Mouse (Mus musculus) olfactory bulb, adult 2 months (tissue): ENCODE results near the gene Tnpo3. TPM values are rescaled to one million over a fixed set of nuclear protein-coding genes. Genes with fewer than 3 reads are reported as not detected.

Source experiments
- H3K27ac ChIP-seq: fragments of 200-500 bp; 2 replicates; pipeline ENCODE4 v1.5.1; 2012; ENCODE audit warnings: low read depth, low read length; ENCODE audit not compliant: insufficient read depth
- H3K4me1 ChIP-seq: fragments of 200-500 bp; 2 replicates; pipeline ENCODE4 v1.6.1; 2012; ENCODE audit warnings: low read length; ENCODE audit not compliant: control insufficient read depth, insufficient read depth
- H3K4me3 ChIP-seq: fragments of 200-500 bp; 2 replicates; pipeline ENCODE4 v1.5.1; 2012; ENCODE audit warnings: mild to moderate bottlenecking, low read depth, low read length, moderate library complexity; ENCODE audit not compliant: insufficient read depth
- CTCF ChIP-seq: fragments of 200-500 bp; IDR thresholded peaks from 2 replicates; pipeline ENCODE4 v1.5.1; 2012; ENCODE audit warnings: low read depth, mild to moderate bottlenecking, low read length, moderate library complexity; ENCODE audit not compliant: insufficient read depth
- POLR2A ChIP-seq: fragments of 200-500 bp; IDR thresholded peaks from 2 replicates; pipeline ENCODE4 v1.6.1; 2012; ENCODE audit warnings: mild to moderate bottlenecking, low read depth, low read length, moderate library complexity; ENCODE audit not compliant: insufficient read depth
- WGBS: fragments of 180-500 bp; shearing (Covaris S2); methylation state at CpG from one replicate; pipeline ENCODE4 v1.1.7; 2018; 5-methylcytosine and 5-hydroxymethylcytosine counted together
- polyA plus RNA-seq: library from polyadenylated mRNA; stranded (reverse); fragments of >200 nt; gene quantifications from 2 replicates; pipeline ENCODE4 v1.2.4, GENCODE M21; 2012; ENCODE audit warnings: low replicate concordance; ENCODE audit not compliant: missing spikeins, insufficient read depth, insufficient read length

Gene Tnpo3
- polyA plus RNA-seq, 1 experiment = not detected

DNA sequence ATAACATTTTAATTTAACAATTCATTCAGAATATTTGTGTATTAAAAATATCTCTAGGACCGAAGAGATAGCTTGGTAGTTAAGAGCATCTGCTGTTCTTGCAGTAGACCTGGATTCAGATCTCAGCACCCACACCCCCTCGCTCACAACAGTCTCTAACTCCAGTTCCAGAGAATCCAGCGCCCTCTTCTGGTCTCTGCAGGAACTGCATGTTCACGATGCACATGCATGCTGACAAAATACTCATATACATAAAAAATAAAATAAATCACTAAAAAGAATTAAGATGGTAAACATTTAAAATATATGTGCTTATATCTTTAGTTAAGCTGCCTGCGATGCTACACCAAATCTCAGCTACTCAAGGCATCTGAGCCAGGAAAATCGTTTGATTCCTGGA is 84.4 kb downstream of the Tnpo3 start:
- Histone ChIP-seq H3K27ac (no peak overlapping the region), H3K4me3 (no peak overlapping the region), H3K4me1 (peaks cover 23% of the 10 kb centered on the region)
- TF ChIP-seq POLR2A (no peak), CTCF (peak; percentile 26; the same call in 1 of the 2 replicates)
- WGBS = 77% methylated on average over 6 of the region's 6 CpGs

DNA sequence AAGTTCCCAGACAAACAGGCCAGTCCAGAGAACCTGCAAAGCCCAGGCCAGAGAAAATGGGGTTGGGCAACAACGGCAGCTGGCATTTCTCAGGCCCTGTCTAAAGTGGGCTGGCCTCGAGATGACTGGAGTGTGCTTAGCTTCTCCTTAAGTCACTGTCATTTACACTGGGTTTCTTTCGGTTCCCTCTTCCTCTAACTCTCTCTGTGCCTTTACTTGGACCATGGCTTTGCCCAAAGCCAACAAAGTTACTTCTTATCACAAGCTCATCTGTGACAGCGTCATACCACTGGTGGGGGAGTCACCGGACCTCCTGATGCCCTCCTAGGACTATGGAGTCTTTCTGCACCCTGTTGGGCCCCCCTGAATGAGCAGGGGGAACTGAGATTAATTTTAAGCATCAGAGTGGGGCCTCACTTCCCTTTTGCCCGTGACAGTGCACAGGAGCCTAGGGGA is 85.6 kb downstream of the Tnpo3 start:
- 83% methylated on average over 6 of the region's 6 CpGs for WGBS
- TF ChIP-seq CTCF (no peak), POLR2A (no peak)

DNA sequence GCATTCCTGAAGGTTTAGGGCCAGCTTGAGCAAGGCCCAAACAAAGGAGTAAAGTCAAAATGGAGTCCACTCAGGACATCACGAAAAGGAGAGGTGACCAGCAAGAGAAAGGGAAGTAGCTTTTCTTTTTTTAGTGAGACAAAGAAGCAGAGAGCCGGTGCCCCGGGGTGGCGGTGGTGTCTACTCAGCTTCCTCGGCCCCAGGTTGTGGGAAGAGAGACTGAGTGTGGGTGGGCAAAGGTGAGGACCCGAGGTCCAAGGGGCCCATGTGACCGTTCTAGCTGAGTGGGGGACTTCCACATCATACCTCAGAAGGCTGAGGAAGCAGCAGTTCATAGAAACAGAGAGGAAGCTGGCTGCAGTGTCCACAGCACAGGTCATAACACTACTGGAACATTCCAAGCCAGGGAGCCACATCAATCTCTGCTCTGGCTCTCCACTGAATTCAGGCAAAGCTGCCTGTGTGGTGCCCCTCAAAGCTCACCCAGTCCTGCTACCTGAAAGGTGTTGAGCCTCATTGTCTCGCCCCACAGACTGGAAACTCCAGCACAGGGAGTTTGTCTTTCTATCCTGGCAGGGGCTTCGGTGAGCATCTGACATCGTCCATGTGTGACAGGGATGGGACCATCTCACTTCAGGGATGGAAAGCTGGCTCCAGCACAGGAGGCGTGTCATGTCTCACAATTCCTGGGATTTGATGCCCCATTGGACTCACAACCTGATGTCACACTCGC is 86.2 kb downstream of the Tnpo3 start:
- Histone ChIP-seq H3K27ac (no peak overlapping the region), H3K4me1 (peaks cover 17% of the 10 kb centered on the region), H3K4me3 (no peak overlapping the region)
- WGBS = 86% methylated on average over 12 of the region's 12 CpGs
- no peak for TF ChIP-seq POLR2A
- TF ChIP-seq CTCF = no peak

More for the DNA sequence above, 85.6 kb downstream of the Tnpo3 start:
- Histone ChIP-seq H3K27ac (no peak overlapping the region), H3K4me1 (peaks cover 20% of the 10 kb centered on the region), H3K4me3 (no peak overlapping the region)

- TF ChIP-seq POLR2A = no peak
- TF ChIP-seq CTCF = no peak
- Histone ChIP-seq H3K4me1 (peaks cover 13% of the 10 kb centered on the region), H3K27ac (no peak overlapping the region), H3K4me3 (no peak overlapping the region)
- WGBS = 81% methylated on average over 6 of the region's 6 CpGs
Observed at GRCm38 (mm10) chr6:29522626-29523300, 86.9 kb downstream of the Tnpo3 start.

- WGBS = 15% methylated on average over 5 of the region's 5 CpGs
- Histone ChIP-seq H3K4me1 (peaks cover 4% of the 10 kb centered on the region), H3K4me3 (no peak overlapping the region), H3K27ac (no peak overlapping the region)
- TF ChIP-seq POLR2A = no peak
- peak; percentile 59; the same call in 1 of the 2 replicates for TF ChIP-seq CTCF
Observed at GRCm38 (mm10) chr6:29517139-29517538, 92.5 kb downstream of the Tnpo3 start.

- Histone ChIP-seq H3K4me1 (peaks cover 4% of the 10 kb centered on the region), H3K4me3 (0 out of 2 replicates have a peak overlapping the region, but pooled peaks have one; percentile 18), H3K27ac (no peak overlapping the region)
- WGBS = 1% methylated on average over 11 of the region's 11 CpGs
- no peak for TF ChIP-seq CTCF
- TF ChIP-seq POLR2A = no peak
Observed at GRCm38 (mm10) chr6:29513284-29513683, 96.4 kb downstream of the Tnpo3 start.

DNA sequence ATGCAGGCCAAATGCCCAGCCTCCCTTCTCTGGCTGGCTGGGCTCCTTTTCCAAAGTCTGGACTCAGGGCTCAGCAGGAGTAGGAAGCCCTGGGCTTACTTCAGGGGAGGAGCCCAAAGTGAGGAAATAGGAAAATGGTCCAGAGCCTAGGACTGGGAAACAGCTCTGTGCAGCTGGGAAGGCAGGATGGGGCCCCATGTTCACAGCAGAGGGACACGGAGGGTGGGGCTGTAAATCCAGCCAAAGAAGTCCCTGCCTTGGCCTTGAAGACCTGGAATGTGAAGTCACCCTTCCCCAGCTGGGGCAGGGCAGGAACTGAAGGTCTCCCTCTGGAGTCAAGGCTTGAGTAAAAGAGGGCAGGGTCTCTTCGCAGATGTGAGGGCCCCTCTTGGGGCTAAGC is 100.6 kb downstream of the Tnpo3 start:
- TF ChIP-seq POLR2A (no peak), CTCF (no peak)
- Histone ChIP-seq H3K4me3 (no peak overlapping the region), H3K4me1 (peaks cover 11% of the 10 kb centered on the region), H3K27ac (no peak overlapping the region)
- WGBS = 71% methylated on average over 2 of the region's 2 CpGs

DNA sequence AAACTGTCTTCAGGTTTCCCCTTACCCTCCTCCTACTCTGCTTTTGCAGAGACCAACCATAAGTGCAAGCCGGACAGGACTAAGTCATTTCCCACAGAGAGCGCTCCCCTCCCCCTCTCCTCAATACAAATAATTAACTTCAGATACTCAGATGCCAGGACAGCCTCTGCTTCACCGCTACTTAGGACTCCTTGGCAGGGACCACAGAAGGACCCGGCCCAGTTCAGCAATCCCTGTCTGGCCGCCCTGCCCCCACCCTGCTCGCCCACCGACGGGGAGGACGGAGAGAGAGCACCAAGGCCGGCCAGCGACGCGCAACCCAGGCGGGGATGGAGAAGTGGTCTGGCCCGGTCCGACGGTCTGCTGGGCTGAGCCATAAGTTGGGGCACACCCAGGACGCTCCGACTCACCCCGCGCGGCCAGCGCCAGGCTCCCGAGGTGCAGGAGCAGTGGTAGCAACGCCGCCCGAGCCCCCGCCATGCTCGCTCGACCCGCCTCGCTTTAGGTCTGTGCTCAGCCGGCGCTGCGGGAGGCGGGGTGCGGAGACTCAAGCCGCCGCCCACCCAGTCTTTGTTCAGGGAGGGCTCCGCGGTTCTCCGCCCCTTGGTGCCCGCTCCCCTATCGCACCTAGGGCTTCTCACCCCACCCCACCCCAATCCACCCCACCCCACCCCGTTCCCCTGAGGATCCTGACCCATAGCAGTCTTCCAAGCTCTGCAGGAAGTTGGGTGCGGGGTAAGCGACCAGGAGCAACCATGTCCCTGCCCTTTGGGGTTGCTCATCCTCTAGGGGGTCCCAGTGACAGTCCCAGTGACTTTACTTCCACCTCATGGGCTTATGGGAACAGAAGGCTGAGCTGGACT is 102.0 kb downstream of the Tnpo3 start, which contains the start of gene Kcp:
Gene Kcp, minus strand, starts transcription at position 506 of the 863 bp plus-strand sequence.
- peaks cover 7% of the 10 kb centered on the region for H3K4me1 ChIP-seq
- 3% methylated on average over 47 of the region's 47 CpGs for WGBS
- H3K27ac ChIP-seq = no peak within 1 kb of the TSS
- no peak for TF ChIP-seq POLR2A
- TF ChIP-seq CTCF = no peak
- peak within 1 kb of the TSS; percentile 35 for H3K4me3 ChIP-seq
